Mouse (Mus musculus) cerebellum, adult 2 months (tissue): ENCODE measurements at regions not wholly inside any gene's neighbourhood (a gene's known extent, or its start where the extent isn't known, plus 50 kb on each side); places are given as distances from the start of the nearest gene placed in this dataset.

Experiments
- DNase-seq, 2 experiments: peaks; one replicate each; pipeline ENCODE4 v3.0.0; 2021
- H3K27ac ChIP-seq: fragments of 200-500 bp; 2 replicates; pipeline ENCODE4 v1.5.1; 2012; ENCODE audit warnings: low read length, control low read depth, inconsistent platforms; ENCODE audit not compliant: insufficient read depth
- H3K27me3 ChIP-seq: fragments of 200-500 bp; 2 replicates; pipeline ENCODE4 v1.6.1; 2012; ENCODE audit warnings: inconsistent platforms, mild to moderate bottlenecking, low read length, moderate library complexity; ENCODE audit not compliant: control insufficient read depth, insufficient read depth
- H3K4me1 ChIP-seq: fragments of 200-500 bp; 2 replicates; pipeline ENCODE4 v1.6.1; 2011; ENCODE audit warnings: low read length; ENCODE audit not compliant: control insufficient read depth, insufficient read depth
- H3K4me3 ChIP-seq: fragments of 200-500 bp; replicated peaks from 2 replicates; pipeline ENCODE3; 2011; ENCODE audit warnings: mild to moderate bottlenecking, low read depth, low read length, control low read depth; ENCODE audit not compliant: insufficient read depth
- CTCF ChIP-seq: fragments of 200-500 bp; IDR thresholded peaks from 2 replicates; pipeline ENCODE4 v1.5.1; 2011; ENCODE audit warnings: low read depth, mild to moderate bottlenecking, control low read depth, low read length, moderate library complexity, borderline replicate concordance; ENCODE audit not compliant: insufficient read depth
- POLR2A ChIP-seq: fragments of 200-500 bp; IDR thresholded peaks from 2 replicates; pipeline ENCODE4 v1.6.1; 2011; ENCODE audit warnings: low read length, control low read depth, borderline replicate concordance; ENCODE audit not compliant: insufficient read depth
- WGBS: fragments of 180-500 bp; shearing (Covaris S2); methylation state at CpG from one replicate; pipeline ENCODE4 v1.1.7; 2018; 5-methylcytosine and 5-hydroxymethylcytosine counted together

DNA sequence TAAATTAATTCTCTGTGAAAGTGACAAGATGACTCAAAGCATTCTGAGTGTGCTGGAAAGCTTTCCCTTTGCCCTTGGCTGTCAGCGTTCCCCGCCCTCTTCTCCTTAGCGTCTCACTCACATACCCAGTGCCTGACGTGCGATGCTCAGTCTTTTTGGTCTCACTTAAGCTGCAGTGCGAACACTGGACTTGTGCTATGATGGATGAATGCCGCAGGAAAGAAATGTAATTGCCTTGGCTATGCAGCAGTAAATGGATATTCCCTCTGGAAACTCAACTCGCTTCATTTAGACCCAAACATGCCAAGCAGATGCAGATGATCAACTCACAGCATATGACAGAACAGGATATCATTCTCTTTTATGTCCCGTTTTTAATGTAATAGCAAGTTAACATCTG lies 685.0 kb downstream of the D3Ertd751e start:
- no peaks in the 10 kb centered on the region for H3K27me3 ChIP-seq
- WGBS = 76% methylated on average over 9 of the region's 9 CpGs
- DNase-seq = no peak
- TF ChIP-seq POLR2A (no peak), CTCF (no peak)
- H3K27ac ChIP-seq = no peak overlapping the region
- no peaks in the 10 kb centered on the region for H3K4me1 ChIP-seq
- no peak overlapping the region for H3K4me3 ChIP-seq

DNA sequence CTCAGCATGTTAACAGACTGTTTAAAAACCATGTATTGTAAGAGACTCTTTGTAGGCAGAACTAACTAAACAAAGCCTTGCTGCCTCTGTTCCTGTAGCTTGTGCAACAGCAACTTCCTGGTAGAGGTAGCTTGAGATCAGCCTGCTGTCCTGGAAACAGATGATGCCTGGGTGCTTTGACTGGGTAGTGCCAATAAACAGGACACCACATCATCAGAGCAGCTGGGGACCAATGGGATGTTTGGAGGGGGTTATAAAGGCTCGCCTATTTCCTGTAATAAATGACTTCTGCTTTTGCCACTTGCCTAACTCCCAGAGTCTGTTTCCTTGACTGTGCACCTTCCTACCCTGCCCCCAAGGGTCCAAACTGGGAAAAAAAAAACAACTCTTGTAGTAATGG lies 707.2 kb downstream of the D3Ertd751e start:
- Histone ChIP-seq H3K4me1 (no peaks in the 10 kb centered on the region), H3K27me3 (no peaks in the 10 kb centered on the region), H3K4me3 (no peak overlapping the region), H3K27ac (no peak overlapping the region)
- DNase-seq = no peak
- 81% methylated on average over 1 of the region's 1 CpGs for WGBS
- no peak for TF ChIP-seq POLR2A

DNA sequence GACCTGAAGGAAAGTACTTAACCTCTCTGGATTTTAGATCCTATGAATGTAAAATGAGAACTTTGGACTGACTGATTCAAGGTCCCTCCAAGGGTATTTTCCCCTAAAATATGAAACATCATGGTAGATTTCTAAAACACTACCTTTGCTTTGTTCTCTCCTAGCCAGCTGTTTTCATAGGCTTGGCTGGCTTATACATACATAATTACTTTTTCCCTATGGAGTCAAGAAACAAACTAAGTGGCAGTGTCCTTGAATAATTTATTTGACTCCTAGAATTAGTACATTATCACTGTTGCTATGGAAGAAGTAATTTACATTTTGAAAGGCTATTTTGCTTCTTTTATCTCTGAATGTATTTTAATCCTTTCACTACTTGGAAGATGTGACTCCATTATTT lies 721.9 kb downstream of the D3Ertd751e start:
- TF ChIP-seq CTCF (no peak), POLR2A (no peak)
- no peak overlapping the region for H3K4me3 ChIP-seq
- H3K27ac ChIP-seq = no peak overlapping the region
- no peaks in the 10 kb centered on the region for H3K27me3 ChIP-seq
- no peak for DNase-seq
- H3K4me1 ChIP-seq = no peaks in the 10 kb centered on the region

DNA sequence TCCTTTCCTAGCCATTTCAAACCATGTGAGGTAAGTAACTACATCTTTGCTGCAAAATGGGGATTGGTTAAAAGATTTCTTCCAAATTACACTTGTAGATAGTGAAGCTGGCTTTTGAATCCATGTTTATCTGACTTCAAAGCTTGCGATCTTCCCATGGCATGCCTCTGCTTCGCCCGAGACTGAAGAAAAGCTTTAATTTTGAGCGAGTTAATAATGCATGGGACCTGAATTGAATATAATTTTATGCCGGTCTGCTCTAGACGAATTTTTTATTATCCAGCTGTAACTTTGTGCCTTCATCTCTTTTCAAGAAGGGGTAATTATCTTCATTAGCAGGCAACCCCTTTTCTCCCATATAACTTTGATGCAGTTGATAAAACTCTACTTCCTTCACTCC lies 724.7 kb downstream of the D3Ertd751e start:
- Histone ChIP-seq H3K27ac (no peak overlapping the region), H3K4me1 (no peaks in the 10 kb centered on the region), H3K4me3 (no peak overlapping the region), H3K27me3 (no peaks in the 10 kb centered on the region)
- 85% methylated on average over 6 of the region's 6 CpGs for WGBS
- DNase-seq = no peak
- TF ChIP-seq CTCF (no peak), POLR2A (no peak)

DNA sequence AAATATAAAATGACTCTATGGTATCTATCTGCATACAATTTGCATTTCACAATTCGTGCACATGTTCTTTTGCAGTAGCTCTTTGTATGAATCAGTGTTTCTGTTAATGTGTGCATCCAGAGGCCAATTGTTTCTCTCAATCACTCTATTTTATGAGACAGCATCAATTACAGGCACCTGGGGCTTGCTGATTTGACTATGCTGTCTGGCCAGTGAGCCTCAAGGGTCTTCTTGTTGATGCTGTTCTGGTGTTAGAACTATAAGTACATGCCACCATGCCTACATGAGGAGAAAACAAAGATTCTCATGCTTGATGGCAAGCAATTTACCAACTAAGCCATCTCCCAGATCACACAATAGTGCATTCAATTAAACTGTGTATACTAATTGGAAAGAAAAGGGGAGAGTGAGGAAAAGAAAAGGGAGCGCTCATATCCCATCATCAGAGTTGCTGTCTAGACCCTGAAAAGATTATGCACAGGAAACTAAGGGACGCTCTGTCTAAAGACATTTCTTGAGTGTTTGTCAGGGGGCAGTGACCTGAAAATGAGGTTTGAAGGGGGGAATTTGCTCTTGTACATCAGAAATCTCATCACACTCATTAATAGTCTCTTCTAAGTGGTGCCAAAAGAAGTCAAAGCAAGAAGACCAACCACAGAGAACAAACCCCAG lies 772.6 kb downstream of the D3Ertd751e start:
- Histone ChIP-seq H3K27me3 (no peaks in the 10 kb centered on the region), H3K27ac (no peak overlapping the region), H3K4me1 (no peaks in the 10 kb centered on the region), H3K4me3 (no peak overlapping the region)
- TF ChIP-seq POLR2A (no peak), CTCF (no peak)
- DNase-seq = no peak
- WGBS = 41% methylated on average over 3 of the region's 3 CpGs

DNA sequence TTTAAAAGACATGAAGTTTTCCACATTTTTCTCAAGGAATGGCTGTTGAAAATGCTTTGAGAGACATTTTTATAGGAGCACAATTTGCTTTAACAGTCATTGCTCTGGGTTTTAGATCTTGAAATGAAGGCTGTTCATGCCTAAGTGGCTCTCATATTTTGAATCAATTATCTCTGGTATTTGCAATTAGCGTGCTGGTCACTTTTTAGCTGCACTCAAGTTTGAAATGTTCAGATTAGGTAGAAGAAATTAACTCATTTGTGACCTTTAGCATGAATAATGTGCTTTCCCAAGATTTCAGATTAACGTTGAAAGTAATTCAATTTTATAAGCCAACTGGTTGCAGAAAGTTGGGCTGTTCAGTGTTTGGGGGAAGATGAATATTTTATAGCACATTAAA lies 773.9 kb downstream of the D3Ertd751e start:
- H3K4me1 ChIP-seq = no peaks in the 10 kb centered on the region
- H3K27me3 ChIP-seq = no peaks in the 10 kb centered on the region
- WGBS = 34% methylated on average over 2 of the region's 2 CpGs
- no peak for DNase-seq
- H3K27ac ChIP-seq = no peak overlapping the region
- TF ChIP-seq POLR2A (no peak), CTCF (no peak)
- no peak overlapping the region for H3K4me3 ChIP-seq

DNA sequence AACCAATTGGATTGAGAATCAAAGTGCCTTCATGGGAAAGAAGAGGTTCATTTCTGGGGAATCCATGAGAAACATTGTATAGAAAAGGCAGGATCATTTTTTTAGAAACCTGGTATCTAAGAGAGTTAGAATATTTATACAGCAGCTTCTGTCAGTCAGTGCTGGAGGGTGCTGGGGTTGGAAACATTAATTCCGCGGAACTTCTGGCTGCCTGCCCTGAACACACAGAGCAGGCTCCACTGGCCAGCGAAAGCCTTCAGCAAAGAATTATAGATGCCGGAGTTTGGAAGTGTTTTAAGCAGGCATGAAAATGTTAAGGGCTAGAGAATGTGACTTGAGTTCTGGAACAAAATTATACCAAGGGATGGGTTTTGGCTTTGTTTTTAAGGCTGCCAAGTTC lies 789.0 kb downstream of the D3Ertd751e start:
- DNase-seq = peak in 1 of 2 experiments; percentile 1
- TF ChIP-seq POLR2A = no peak
- TF ChIP-seq CTCF = no peak
- 7% methylated on average over 4 of the region's 4 CpGs for WGBS
- Histone ChIP-seq H3K4me1 (no peaks in the 10 kb centered on the region), H3K27ac (no peak overlapping the region), H3K27me3 (no peaks in the 10 kb centered on the region; the same call in 1 of the 2 replicates), H3K4me3 (no peak overlapping the region)

DNA sequence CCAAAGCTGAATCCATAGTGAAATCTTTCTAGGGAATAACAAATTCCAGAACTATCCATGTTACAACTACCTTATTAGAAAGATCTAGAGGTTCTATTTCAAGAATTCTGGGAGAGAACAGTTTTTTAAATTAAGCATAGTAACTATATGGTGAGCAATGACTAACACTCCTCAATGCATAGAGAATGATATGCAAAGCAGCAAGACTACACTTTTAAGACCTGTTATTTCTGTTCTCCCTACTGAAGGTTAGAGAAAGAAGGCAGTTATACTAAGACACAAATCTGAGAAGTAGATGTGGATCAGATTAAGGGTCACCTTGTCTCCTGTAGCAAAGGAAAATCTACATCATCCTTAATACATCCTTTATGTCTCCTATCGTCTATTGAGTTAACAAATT lies 824.3 kb downstream of the D3Ertd751e start:
- no peak overlapping the region for H3K27ac ChIP-seq
- WGBS = 84% methylated on average over 1 of the region's 1 CpGs
- H3K4me1 ChIP-seq = no peaks in the 10 kb centered on the region
- no peak for DNase-seq
- TF ChIP-seq POLR2A (no peak), CTCF (no peak)
- H3K27me3 ChIP-seq = no peaks in the 10 kb centered on the region
- no peak overlapping the region for H3K4me3 ChIP-seq

DNA sequence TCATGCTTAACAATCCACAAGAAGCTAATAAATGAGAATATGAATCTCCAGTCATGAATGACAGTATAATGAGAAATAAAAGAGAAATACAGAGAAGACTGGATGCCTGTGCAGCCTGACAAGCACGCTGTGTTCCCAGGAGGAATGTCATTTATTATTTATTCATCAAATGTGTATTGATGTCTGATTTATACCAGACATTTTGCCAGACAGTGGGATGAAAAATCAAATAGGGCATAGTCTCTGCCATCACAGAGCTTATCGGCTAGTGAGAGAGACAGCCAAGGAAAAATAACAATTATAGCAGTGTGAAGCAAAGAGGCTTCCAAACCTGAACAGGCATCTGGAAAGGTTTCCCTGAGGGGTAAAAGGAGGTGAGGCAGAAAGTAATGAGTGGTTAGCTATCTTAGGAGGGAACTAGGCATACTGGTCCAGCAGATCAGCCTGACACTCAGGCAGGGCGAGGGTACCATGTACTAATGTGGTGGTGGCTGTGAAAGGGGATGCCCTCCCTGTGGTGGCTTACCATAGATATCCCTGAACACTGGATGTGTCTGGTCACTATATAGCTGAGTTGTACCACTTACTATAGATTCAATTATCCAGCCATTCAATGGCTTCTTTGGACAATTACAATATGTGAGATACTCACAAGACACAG lies 828.1 kb downstream of the D3Ertd751e start:
- peaks cover 3% of the 10 kb centered on the region; the same call in 1 of the 2 replicates for H3K4me1 ChIP-seq
- no peak overlapping the region for H3K27ac ChIP-seq
- WGBS = 59% methylated on average over 3 of the region's 3 CpGs
- DNase-seq = no peak
- TF ChIP-seq CTCF (no peak), POLR2A (no peak)
- H3K27me3 ChIP-seq = no peaks in the 10 kb centered on the region
- H3K4me3 ChIP-seq = no peak overlapping the region
